Mouse (Mus musculus) embryonic facial prominence, embryonic 10.5 days (tissue): ENCODE measurements at regions not wholly inside any gene's neighbourhood (a gene's known extent, or its start where the extent isn't known, plus 50 kb on each side); places are given as distances from the start of the nearest gene placed in this dataset.

ENCODE experiments used
- DNase-seq: peaks from one replicate; pipeline ENCODE4 v3.0.0-alpha.2; 2017; ENCODE audit warnings: low spot score
- H3K27ac ChIP-seq: fragments of 300-500 bp; sonication (generic); replicated peaks from 2 replicates; pipeline ENCODE4 v1.5.1; 2016; ENCODE audit warnings: mild to moderate bottlenecking
- H3K27me3 ChIP-seq: fragments of 300-500 bp; sonication (generic); replicated peaks from 2 replicates; pipeline ENCODE4 v1.6.1; 2016; ENCODE audit warnings: low read depth, mild to moderate bottlenecking; ENCODE audit not compliant: poor library complexity, severe bottlenecking
- H3K36me3 ChIP-seq: fragments of 300-500 bp; sonication (generic); replicated peaks from 2 replicates; pipeline ENCODE4 v1.6.1; 2016; ENCODE audit warnings: mild to moderate bottlenecking, moderate library complexity
- H3K4me1 ChIP-seq: fragments of 300-500 bp; sonication (generic); 2 replicates; pipeline ENCODE4 v1.6.1; 2016
- H3K4me3 ChIP-seq: fragments of 300-500 bp; sonication (generic); 2 replicates; pipeline ENCODE4 v1.5.1; 2016; ENCODE audit warnings: mild to moderate bottlenecking, moderate library complexity
- H3K9me3 ChIP-seq: fragments of 300-500 bp; sonication (generic); 2 replicates; pipeline ENCODE4 v1.6.1; 2016; ENCODE audit warnings: mild to moderate bottlenecking
- WGBS: fragments of 180-500 bp; shearing (Covaris S2); methylation state at CpG from one replicate; pipeline ENCODE4 v1.1.7; 2016; 5-methylcytosine and 5-hydroxymethylcytosine counted together

DNA sequence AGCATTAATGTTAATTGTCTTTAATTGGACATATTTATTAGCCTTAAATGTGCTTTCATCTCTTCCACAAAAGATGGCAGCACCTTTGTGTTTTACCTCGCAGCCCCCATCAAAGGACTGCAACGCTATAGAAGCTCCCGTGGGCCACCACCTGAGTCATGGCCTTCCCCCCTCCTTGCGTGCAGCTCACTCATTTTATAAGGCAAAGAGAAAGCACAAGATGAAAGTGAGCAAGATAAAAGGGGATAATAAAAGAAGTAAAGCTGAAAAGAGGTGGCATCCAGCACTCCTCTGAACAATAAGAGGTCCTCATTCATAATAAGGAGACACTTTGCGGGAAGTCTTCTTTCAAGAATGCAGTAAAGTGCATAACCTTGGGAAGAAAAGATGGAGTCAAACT is 403.9 kb downstream of the Cenpc1 start:
- 83% methylated on average over 5 of the region's 5 CpGs for WGBS
- H3K36me3 ChIP-seq = no peaks in the 10 kb centered on the region
- no peak overlapping the region for H3K4me3 ChIP-seq
- H3K27me3 ChIP-seq = no peaks in the 10 kb centered on the region
- no peak for DNase-seq
- H3K27ac ChIP-seq = no peak overlapping the region
- no peaks in the 10 kb centered on the region for H3K9me3 ChIP-seq
- H3K4me1 ChIP-seq = no peaks in the 10 kb centered on the region

DNA sequence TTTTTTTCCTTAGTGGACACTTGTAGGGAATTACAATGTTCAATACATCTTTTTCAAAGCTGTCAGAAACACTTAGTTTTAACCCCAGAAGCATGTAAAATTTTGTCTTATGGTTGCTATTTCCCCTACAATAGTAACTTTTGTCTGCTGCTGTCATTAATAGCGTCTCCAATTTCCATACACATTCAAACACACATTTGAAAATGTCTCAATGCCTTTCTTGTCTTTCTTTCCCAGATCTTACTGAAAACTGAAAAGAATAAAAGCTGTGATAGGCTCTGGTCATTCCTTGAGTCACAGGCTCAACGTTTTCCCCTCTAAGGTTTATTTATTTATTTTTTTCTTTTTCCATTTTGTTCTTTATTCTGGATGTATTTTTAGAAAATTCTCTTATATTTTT is 444.3 kb downstream of the Cenpc1 start:
- no peak overlapping the region for H3K27ac ChIP-seq
- 69% methylated on average over 2 of the region's 2 CpGs for WGBS
- H3K27me3 ChIP-seq = no peaks in the 10 kb centered on the region
- H3K4me1 ChIP-seq = no peaks in the 10 kb centered on the region
- DNase-seq = no peak
- H3K4me3 ChIP-seq = no peak overlapping the region
- H3K9me3 ChIP-seq = no peaks in the 10 kb centered on the region
- H3K36me3 ChIP-seq = no peaks in the 10 kb centered on the region

DNA sequence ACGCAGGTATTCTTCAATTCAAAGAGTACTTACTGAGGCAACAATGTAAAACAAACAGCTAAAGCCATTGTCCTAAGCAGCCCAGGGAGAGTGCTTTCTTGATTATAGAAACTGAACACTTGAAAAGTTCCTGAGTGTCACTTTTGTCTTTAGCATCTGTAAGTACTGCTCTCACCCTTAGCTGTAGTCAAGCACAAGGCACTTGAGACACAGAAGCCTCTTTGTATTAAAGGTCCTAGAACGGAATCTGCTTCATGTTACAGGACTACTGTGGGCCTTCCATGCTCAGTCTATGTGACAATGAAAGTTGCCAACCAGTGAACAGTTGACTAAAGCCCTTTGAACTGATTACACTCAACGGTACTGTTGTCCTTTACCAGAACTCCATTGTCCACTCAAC is 450.6 kb downstream of the Cenpc1 start:
- Histone ChIP-seq H3K27ac (no peak overlapping the region), H3K36me3 (no peaks in the 10 kb centered on the region), H3K4me1 (no peaks in the 10 kb centered on the region), H3K4me3 (no peak overlapping the region), H3K9me3 (no peaks in the 10 kb centered on the region), H3K27me3 (no peaks in the 10 kb centered on the region)
- 58% methylated on average over 3 of the region's 3 CpGs for WGBS
- no peak for DNase-seq

DNA sequence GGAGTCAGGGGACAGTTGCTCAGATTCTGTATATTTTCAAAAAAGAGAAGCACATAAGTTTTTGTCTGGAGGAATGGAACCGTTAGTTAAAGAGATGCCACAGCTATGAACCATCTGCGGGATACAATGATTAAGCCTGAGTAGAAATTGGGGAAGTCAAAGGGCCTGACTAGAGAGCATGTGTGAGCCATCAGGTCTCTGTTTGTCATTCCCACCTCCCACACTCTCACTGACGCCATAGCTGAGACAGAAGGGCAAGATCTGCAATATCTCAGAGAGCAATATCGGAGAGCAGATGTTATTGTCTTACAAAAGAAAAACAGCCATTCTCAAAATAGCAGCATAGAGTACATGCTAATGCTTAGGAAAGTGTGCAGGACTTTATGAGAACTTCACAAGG is 452.8 kb downstream of the Cenpc1 start:
- Histone ChIP-seq H3K4me1 (no peaks in the 10 kb centered on the region), H3K27me3 (no peaks in the 10 kb centered on the region), H3K4me3 (no peak overlapping the region), H3K36me3 (no peaks in the 10 kb centered on the region), H3K9me3 (no peaks in the 10 kb centered on the region), H3K27ac (no peak overlapping the region)
- DNase-seq = no peak
- WGBS = 84% methylated on average over 4 of the region's 4 CpGs

DNA sequence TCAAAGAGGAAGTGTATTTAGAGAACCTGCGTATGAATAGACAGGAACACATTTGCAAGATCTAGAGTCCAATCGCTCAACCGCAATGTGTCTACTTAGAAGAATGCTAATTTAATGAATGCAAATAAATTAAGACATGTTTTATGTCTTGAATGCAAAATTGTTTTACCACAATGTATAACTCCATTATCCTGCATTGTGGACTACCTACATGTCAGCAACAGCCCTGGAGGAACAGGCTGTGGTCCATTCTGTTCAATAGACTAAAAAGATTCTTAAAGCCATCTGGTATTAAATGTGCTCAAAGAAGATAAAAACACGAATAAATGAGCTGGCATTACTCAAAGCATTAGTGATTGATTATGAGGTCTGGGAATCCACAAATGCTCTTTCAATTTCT is 456.3 kb downstream of the Cenpc1 start:
- Histone ChIP-seq H3K9me3 (no peaks in the 10 kb centered on the region), H3K36me3 (no peaks in the 10 kb centered on the region), H3K27me3 (no peaks in the 10 kb centered on the region), H3K4me1 (no peaks in the 10 kb centered on the region), H3K27ac (no peak overlapping the region), H3K4me3 (no peak overlapping the region)
- DNase-seq = no peak
- WGBS = 89% methylated on average over 4 of the region's 4 CpGs

DNA sequence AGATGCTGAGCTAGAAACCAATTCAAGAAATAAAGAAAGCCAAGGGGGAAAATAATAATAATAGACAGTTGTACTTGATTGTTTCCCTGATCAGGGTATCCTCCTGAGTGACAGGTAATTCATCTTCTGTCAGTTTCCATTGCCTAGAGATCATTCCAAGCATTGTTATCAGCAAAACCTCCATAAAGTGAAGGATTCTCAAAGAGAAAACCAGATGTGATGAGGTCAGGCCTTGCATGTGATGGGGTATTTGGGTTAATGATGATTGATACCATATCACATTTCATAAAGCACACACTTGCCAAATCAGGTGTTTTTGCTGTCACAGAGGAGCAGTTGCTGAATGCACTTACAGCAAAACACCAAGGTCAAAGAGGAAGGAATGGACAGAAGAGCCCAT is 467.2 kb downstream of the Cenpc1 start:
- Histone ChIP-seq H3K27ac (no peak overlapping the region), H3K27me3 (no peaks in the 10 kb centered on the region), H3K4me1 (no peaks in the 10 kb centered on the region), H3K9me3 (no peaks in the 10 kb centered on the region), H3K36me3 (no peaks in the 10 kb centered on the region), H3K4me3 (no peak overlapping the region)
- DNase-seq = no peak

DNA sequence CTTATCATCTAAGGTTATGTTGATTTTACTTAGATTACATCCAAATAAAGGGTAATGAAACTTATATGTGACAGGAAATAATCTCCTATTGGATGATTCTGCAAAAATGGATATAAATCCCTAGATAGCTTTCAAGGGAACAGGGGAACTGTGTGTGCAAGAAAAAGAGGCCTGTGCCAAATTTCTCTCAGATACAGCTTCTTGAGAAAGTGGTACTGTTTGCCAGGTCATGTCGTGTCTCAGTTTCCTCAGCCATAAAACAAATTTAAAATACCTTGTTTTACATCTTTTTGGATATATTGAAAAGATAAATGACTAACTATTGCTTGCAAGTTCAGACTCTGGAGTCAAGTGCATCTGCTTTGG is 470.3 kb downstream of the Cenpc1 start:
- Histone ChIP-seq H3K4me3 (no peak overlapping the region), H3K4me1 (no peaks in the 10 kb centered on the region), H3K27me3 (no peaks in the 10 kb centered on the region), H3K27ac (no peak overlapping the region), H3K36me3 (no peaks in the 10 kb centered on the region), H3K9me3 (no peaks in the 10 kb centered on the region)
- no peak for DNase-seq
- WGBS = 61% methylated on average over 1 of the region's 1 CpGs

DNA sequence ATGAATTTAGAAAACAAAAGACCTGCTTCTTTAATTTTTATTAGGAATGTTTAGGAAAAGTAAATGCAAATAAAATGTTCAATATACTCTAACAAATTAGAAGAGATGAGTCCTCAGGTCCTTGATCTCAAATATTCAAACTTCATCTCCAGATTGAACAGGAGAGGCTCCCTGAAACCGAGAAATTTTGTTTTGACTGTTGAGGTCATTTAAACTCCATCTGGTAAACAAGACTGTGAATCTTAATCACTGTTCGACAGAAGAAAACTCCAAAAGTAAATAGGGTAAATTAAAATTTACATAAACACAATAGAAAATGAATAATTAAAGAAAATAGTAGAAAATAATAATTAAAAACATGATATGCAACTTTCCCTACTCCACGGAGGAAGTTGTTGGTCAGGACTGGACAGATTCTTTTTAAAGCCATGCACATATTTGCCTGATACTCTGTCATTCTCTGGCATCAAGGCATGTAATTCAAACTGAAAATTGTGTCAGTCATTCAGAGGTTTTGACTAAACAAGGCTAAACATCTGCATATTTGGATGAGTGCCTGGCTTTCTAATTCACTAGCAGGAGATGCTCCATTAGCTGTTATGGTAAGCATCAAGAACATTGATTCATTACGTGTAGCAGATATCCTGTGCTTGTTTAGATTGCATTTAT is 470.8 kb downstream of the Cenpc1 start:
- no peak for DNase-seq
- H3K27ac ChIP-seq = no peak overlapping the region
- H3K4me3 ChIP-seq = no peak overlapping the region
- 83% methylated on average over 4 of the region's 4 CpGs for WGBS
- no peaks in the 10 kb centered on the region for H3K36me3 ChIP-seq
- no peaks in the 10 kb centered on the region for H3K4me1 ChIP-seq
- H3K9me3 ChIP-seq = no peaks in the 10 kb centered on the region
- no peaks in the 10 kb centered on the region for H3K27me3 ChIP-seq

DNA sequence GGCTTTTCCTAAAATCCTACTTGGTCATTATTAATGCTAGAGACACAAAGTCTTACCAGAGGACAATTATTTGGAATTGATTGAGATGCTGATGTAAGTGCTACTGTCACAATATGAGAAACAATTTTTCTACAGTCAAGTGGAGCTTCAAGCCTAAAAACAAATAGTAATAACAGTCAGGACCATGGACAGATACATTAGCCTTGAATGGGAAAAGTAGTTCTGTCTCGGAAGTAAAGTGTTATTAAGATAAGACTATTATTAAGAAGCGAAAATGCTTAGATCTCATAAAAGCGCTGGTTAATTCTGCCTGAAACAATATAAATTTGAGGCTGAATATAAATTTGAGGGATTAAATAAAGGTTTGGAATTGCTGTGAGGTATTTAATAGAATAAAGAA is 473.1 kb downstream of the Cenpc1 start:
- WGBS = 79% methylated on average over 3 of the region's 3 CpGs
- Histone ChIP-seq H3K9me3 (no peaks in the 10 kb centered on the region), H3K4me1 (no peaks in the 10 kb centered on the region), H3K27ac (no peak overlapping the region), H3K27me3 (no peaks in the 10 kb centered on the region), H3K4me3 (no peak overlapping the region), H3K36me3 (no peaks in the 10 kb centered on the region)
- no peak for DNase-seq

DNA sequence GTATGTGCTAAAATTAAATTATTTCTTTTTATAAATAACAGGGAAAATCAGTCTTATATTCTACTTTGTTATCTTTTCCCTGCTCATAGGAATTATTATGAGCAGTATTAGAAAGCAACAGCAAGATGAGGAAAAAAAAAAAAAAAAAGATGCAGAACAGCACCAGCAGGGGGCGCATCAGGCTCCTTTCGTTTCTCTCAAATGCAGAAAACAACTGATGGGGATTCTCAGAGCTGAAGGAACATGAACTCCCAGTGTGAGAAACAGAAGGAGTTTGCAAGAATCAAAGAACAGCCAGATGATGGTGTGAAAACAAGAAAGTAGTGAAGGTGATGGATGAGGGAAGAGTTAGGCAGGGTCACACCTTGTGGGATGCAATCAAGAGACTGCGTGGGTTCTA is 478.7 kb downstream of the Cenpc1 start:
- no peaks in the 10 kb centered on the region for H3K9me3 ChIP-seq
- H3K4me3 ChIP-seq = no peak overlapping the region
- H3K36me3 ChIP-seq = no peaks in the 10 kb centered on the region
- WGBS = 31% methylated on average over 3 of the region's 3 CpGs
- no peaks in the 10 kb centered on the region for H3K27me3 ChIP-seq
- peak; percentile 39 for DNase-seq
- H3K4me1 ChIP-seq = no peaks in the 10 kb centered on the region
- H3K27ac ChIP-seq = no peak overlapping the region

DNA sequence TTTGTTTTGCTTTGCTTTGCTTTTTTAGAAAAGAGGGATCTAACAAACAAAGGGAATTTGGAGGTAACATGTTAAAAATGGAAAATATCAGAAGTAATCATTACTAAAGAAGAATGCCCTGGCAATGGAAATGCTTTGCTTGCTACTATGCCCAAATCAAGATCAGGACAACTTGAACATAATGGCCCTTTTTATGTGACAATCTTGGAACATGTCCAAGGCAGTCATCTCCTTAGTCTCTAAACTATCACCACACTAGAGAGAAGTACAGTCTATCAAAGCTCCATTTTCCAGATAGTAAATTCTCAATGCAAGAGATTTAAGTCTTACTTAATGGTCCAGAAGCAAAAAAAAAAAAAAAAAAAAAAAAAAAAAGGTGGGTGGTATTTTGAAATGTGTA is 492.9 kb downstream of the Cenpc1 start:
- Histone ChIP-seq H3K27me3 (no peaks in the 10 kb centered on the region), H3K36me3 (no peaks in the 10 kb centered on the region), H3K4me3 (no peak overlapping the region), H3K27ac (no peak overlapping the region), H3K4me1 (no peaks in the 10 kb centered on the region), H3K9me3 (no peaks in the 10 kb centered on the region)
- no peak for DNase-seq

DNA sequence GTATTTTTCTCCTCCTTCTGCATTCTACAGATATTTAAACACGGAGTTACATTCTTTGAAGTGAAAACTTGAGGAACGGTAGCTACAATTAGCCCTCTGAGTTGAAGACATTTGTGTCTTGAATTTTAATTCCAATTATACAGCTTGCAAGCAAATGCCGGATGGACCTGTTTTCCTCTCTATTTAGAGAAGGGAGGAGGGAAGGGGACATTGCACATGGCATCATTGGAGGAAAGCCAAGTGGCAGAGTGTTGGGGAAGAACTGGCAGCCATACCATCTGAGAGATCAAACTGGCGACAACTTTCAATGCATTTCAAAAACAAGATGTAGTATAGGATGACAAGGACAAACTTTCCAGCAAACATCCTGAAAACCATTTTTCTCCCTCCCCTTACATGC is 493.4 kb downstream of the Cenpc1 start:
- DNase-seq = no peak
- H3K27ac ChIP-seq = no peak overlapping the region
- H3K4me3 ChIP-seq = no peak overlapping the region
- H3K27me3 ChIP-seq = no peaks in the 10 kb centered on the region
- WGBS = 84% methylated on average over 4 of the region's 4 CpGs
- no peaks in the 10 kb centered on the region for H3K36me3 ChIP-seq
- no peaks in the 10 kb centered on the region for H3K4me1 ChIP-seq
- no peaks in the 10 kb centered on the region for H3K9me3 ChIP-seq

DNA sequence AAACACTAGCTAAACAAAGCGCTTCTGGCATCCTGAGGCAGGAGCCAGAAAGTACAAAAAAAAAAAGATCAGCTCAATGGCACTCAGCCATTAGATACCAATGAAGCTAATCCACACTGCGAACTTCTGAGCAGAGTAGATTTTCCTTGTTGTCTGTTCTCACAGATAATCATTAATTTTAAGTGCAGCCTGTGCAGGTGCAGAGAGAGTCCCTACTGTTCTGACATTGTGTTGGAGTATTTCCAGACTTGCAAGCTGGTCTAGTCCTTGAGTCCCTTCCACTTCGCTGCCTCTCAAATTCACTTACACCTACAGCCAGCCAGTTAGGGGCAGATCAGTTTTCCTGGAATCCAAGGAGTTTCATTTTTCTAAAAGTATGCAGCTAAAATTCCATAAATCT is 494.0 kb downstream of the Cenpc1 start:
- Histone ChIP-seq H3K36me3 (no peaks in the 10 kb centered on the region), H3K27me3 (no peaks in the 10 kb centered on the region), H3K9me3 (no peaks in the 10 kb centered on the region), H3K27ac (no peak overlapping the region), H3K4me1 (no peaks in the 10 kb centered on the region), H3K4me3 (no peak overlapping the region)
- DNase-seq = no peak
- WGBS = 87% methylated on average over 3 of the region's 3 CpGs

DNA sequence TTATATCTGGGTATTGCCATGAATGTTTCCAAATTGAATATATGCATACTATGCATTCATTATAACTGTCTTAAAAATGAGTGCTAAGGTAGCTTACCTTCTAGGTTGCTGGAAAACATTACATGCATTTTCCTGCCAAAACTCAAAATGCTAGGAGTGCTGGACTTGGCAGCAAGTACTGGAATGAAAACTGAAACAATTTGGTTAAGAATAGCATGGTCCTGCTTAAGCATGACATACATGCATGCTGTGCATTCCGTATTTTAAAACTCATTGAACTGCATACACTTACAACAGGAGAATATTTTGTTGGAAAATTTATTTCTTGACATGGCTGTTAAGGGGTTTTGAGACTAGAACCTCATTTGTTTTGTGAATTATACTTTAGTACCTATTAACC is 529.1 kb downstream of the Cenpc1 start:
- Histone ChIP-seq H3K4me1 (no peaks in the 10 kb centered on the region), H3K36me3 (no peaks in the 10 kb centered on the region), H3K27me3 (no peaks in the 10 kb centered on the region), H3K4me3 (no peak overlapping the region), H3K27ac (no peak overlapping the region), H3K9me3 (no peaks in the 10 kb centered on the region)
- DNase-seq = no peak
- 84% methylated on average over 1 of the region's 1 CpGs for WGBS
